Mouse (Mus musculus): ENCODE results near the gene Fbxo39. TPM values are rescaled to one million over a fixed set of nuclear protein-coding genes. Genes with fewer than 3 reads are reported as not detected.
A peak's percentile ranks its signal among the peaks of the same experiment; 100 is the strongest.

Gene Fbxo39
- polyA plus RNA-seq, 1 experiment: not detected

GRCm38 (mm10) chr11:72349016-72349415 lies 34.8 kb downstream of the Fbxo39 start:
- TF ChIP-seq CTCF (IDR thresholded peaks at IDR 0.05; ENCODE audit: borderline replicate concordance, extremely low read depth, insufficient read depth, insufficient read length): no peak
- TF ChIP-seq POLR2A (IDR thresholded peaks at IDR 0.05; ENCODE audit: borderline replicate concordance, extremely low read depth, insufficient read depth, insufficient read length, poor library complexity, severe bottlenecking): no peak
- peak; percentile 32 for DNase-seq (ENCODE audit: low read depth)

- no peak for DNase-seq (ENCODE audit: low read depth)
- TF ChIP-seq CTCF (IDR thresholded peaks at IDR 0.05; ENCODE audit: borderline replicate concordance, extremely low read depth, insufficient read depth, insufficient read length) (no peak), POLR2A (IDR thresholded peaks at IDR 0.05; ENCODE audit: borderline replicate concordance, extremely low read depth, insufficient read depth, insufficient read length, poor library complexity, severe bottlenecking) (no peak)
These were observed 35.4 kb downstream of the Fbxo39 start for GRCm38 (mm10) chr11:72349652-72350051.

- TF ChIP-seq CTCF (IDR thresholded peaks at IDR 0.05; ENCODE audit: borderline replicate concordance, extremely low read depth, insufficient read depth, insufficient read length) (no peak), POLR2A (IDR thresholded peaks at IDR 0.05; ENCODE audit: borderline replicate concordance, extremely low read depth, insufficient read depth, insufficient read length, poor library complexity, severe bottlenecking) (no peak)
- DNase-seq (ENCODE audit: low read depth): no peak
These were observed 38.0 kb downstream of the Fbxo39 start for GRCm38 (mm10) chr11:72352272-72352671.

- no peak for DNase-seq (ENCODE audit: low read depth)
- TF ChIP-seq POLR2A (IDR thresholded peaks at IDR 0.05; ENCODE audit: borderline replicate concordance, extremely low read depth, insufficient read depth, insufficient read length, poor library complexity, severe bottlenecking): no peak
- no peak for TF ChIP-seq CTCF (IDR thresholded peaks at IDR 0.05; ENCODE audit: borderline replicate concordance, extremely low read depth, insufficient read depth, insufficient read length)
These were observed 38.9 kb downstream of the Fbxo39 start for GRCm38 (mm10) chr11:72353186-72353585.

GRCm38 (mm10) chr11:72354971-72355728 lies 40.9 kb downstream of the Fbxo39 start:
- TF ChIP-seq POLR2A (IDR thresholded peaks at IDR 0.05; ENCODE audit: borderline replicate concordance, extremely low read depth, insufficient read depth, insufficient read length, poor library complexity, severe bottlenecking) (no peak), CTCF (IDR thresholded peaks at IDR 0.05; ENCODE audit: borderline replicate concordance, extremely low read depth, insufficient read depth, insufficient read length) (peak; percentile 85)
- peak; percentile 60 for DNase-seq (ENCODE audit: low read depth)

DNA sequence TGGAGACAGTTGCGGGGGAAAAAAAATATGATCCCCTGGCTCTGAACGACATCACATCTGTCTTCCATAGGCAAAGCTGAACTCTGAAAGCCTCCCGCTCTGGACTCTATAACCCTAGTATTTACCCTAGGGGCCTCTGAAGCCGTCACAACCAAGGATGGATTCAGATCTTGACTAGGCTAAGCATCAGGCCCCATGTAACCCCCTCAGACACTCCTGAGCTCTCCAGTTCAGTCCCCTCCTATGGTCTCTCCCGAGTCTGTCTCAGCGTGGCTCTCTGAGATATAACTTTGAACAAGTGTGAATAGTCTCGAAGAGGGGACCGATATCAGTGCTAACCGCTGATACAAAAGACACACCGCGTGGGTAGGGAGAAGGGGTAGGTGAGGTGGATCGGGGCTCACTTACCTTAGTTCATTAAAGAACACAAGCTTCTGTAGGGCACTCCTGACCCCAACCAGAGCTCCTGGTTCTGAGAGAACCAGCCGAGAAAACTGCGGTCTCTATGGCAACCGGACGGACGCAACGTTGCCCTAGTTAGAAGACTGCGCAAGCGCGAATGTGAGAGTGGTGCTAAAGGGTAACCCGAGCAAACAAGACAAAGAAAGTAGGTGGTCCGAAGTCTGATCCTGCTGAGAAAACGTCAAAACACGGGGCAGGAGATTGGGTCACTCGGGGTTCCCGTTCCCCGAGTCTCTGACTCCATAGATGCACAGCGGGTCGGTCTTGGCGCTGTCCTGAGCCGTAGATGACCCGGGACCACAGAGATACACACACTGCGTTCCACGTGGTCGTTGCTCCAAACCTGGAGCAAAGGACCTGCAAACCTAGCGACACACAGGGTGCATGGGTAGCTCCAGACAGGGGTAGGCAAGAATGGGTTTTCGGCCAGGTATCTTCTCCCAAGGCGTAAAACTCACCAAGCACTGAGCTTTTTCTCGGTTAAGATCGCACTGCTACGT lies 47.4 kb downstream of the Fbxo39 start:
- DNase-seq (ENCODE audit: low read depth): peak; percentile 96

DNA sequence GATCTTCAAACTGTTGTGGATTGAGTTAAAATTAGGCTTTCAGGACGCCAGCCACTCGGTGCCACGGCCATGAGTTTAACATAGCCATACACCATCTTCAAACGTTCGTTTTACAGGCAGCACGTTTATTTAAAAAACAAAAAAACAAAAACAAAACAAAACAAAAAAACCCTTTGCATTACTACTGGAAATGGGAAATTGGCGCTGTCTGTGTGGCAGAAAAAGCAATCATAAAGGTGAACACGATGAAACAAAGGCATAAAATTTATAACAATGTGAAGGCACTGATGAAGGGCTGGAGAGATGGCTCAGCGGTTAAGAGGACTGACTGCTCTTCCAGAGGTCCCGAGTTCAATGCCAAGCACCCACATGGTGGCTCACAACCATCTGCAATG lies 48.1 kb downstream of the Fbxo39 start, which contains the start of gene Tekt1:
Tekt1 (minus strand) TSS at position 96 of the 395 bp plus-strand sequence.
- DNase-seq (ENCODE audit: low read depth): no peak
- no peak for TF ChIP-seq CTCF (IDR thresholded peaks at IDR 0.05; ENCODE audit: borderline replicate concordance, extremely low read depth, insufficient read depth, insufficient read length)
- TF ChIP-seq POLR2A (IDR thresholded peaks at IDR 0.05; ENCODE audit: borderline replicate concordance, extremely low read depth, insufficient read depth, insufficient read length, poor library complexity, severe bottlenecking): no peak

More for the DNA sequence above, 47.4 kb downstream of the Fbxo39 start:
- TF ChIP-seq POLR2A (IDR thresholded peaks at IDR 0.05; ENCODE audit: borderline replicate concordance, extremely low read depth, insufficient read depth, insufficient read length, poor library complexity, severe bottlenecking) (no peak; the same call in 1 of the 2 replicates), CTCF (IDR thresholded peaks at IDR 0.05; ENCODE audit: borderline replicate concordance, extremely low read depth, insufficient read depth, insufficient read length) (no peak)

DNA sequence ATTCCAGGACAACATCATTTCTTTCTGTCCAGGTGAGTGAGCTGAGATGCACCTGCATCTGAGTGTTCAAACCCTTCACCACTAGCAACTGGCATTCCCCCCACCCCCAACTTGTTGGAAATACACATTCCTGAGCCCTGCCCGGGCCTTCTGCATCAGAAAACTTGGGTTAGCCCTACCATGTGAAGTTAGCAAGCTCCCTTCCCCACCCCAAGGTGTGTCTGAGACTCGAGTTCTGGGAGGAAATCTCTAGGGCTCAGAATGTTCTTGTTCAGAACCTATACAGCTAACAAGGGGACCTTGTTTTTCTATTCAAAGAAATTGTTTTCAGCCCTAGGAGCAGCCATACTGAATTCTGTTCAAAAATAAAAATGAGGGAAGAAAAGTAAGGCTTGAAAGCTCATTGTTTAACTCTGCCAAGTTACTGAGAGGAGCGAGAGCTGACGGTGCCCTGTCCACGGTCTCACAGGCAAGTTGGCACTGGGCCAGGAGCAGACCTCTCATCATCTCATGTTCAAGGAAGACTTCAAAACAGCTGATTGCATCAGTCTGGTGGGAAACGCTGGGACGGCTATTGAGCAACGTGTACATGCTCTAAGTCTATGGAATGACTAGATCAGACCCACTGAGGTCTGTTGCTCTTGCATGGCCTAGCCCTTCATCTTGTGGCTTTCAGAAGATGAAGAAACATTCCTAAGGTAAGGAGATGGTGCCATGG lies 49.4 kb downstream of the Fbxo39 start:
- no peak for DNase-seq (ENCODE audit: low read depth)
- TF ChIP-seq CTCF (IDR thresholded peaks at IDR 0.05; ENCODE audit: borderline replicate concordance, extremely low read depth, insufficient read depth, insufficient read length) (no peak), POLR2A (IDR thresholded peaks at IDR 0.05; ENCODE audit: borderline replicate concordance, extremely low read depth, insufficient read depth, insufficient read length, poor library complexity, severe bottlenecking) (no peak)

- TF ChIP-seq CTCF (IDR thresholded peaks at IDR 0.05; ENCODE audit: borderline replicate concordance, extremely low read depth, insufficient read depth, insufficient read length): no peak
- no peak for TF ChIP-seq POLR2A (IDR thresholded peaks at IDR 0.05; ENCODE audit: borderline replicate concordance, extremely low read depth, insufficient read depth, insufficient read length, poor library complexity, severe bottlenecking)
- no peak for DNase-seq (ENCODE audit: low read depth)
These were observed 50.3 kb downstream of the Fbxo39 start for GRCm38 (mm10) chr11:72364526-72364925.

- DNase-seq (ENCODE audit: low read depth): no peak
- no peak for TF ChIP-seq CTCF (IDR thresholded peaks at IDR 0.05; ENCODE audit: borderline replicate concordance, extremely low read depth, insufficient read depth, insufficient read length)
- TF ChIP-seq POLR2A (IDR thresholded peaks at IDR 0.05; ENCODE audit: borderline replicate concordance, extremely low read depth, insufficient read depth, insufficient read length, poor library complexity, severe bottlenecking): no peak
These were observed 51.9 kb downstream of the Fbxo39 start for GRCm38 (mm10) chr11:72366126-72366525.

All from brain, embryonic 14.5 days (tissue).